Comparison of ENCODE assay signal across 17 mouse cellular contexts in genomic region chr6:28381983-28382382, GRCm38 (mm10). TPM values are rescaled to one million over a fixed set of nuclear protein-coding genes. Genes with fewer than 3 reads are reported as not detected.
DNase-seq lines count a peak whose midpoint lies in the region; ATAC-seq lines count a peak whose summit lies in the region.
"Had no signal": no experiment of that assay in that cellular context is flagged by ENCODE, and none has a peak within 500 bp of the region (broad histone marks: within the 10 kb centered on the region; RNA-seq: fewer than 3 reads in every experiment).

No protein-coding gene starts in this region.

- no peak for DNase-seq in frontal cortex, postnatal 14 days (ENCODE audit: low spot score in 2 of 2)
- DNase-seq in retina, postnatal 7 days (ENCODE audit: low read depth, low spot score), result peak; percentile 17
- no peak for DNase-seq in retina, embryonic 14.5 days (ENCODE audit: low spot score)
- no peak for DNase-seq in right cerebral cortex, adult 18-20 months
- DNase-seq in urinary bladder, postnatal 25 days (ENCODE audit: low spot score), result no peak
- DNase-seq: adrenal gland, postnatal 10 days; cerebellum, postnatal 14 days; gastrocnemius, postnatal 25 days; heart, postnatal 4 days; kidney, postnatal 14 days; spleen, adult 18-20 months; thymus, postnatal 4 days had no signal

- ATAC-seq in frontal cortex, adult (ENCODE audit: low TSS enrichment), result peak; percentile 90
- ATAC-seq in hematopoietic stem cell, adult 5-6 weeks (replicated peaks in 1 of 2; ENCODE audit: insufficient read depth in 1 of 2, low FRiP score in 2 of 2, low TSS enrichment in 1 of 2, low read depth in 1 of 2, poor library complexity in 2 of 2, severe bottlenecking in 2 of 2), result peak; percentile 66 to 79
- ATAC-seq in monocyte, adult 5-6 weeks (replicated peaks; ENCODE audit: insufficient number of reproducible peaks, low FRiP score, low TSS enrichment, poor library complexity, severe bottlenecking), result no peak
- ATAC-seq: forebrain, embryonic 15.5 days had no signal

RNA-seq across cellular contexts. Expression of gene Zfp800, which starts 15.8 kb away (rescaled TPM):
- 57.5 and 78.1 TPM in 2 replicates for total RNA-seq in hematopoietic stem cell, adult 5-6 weeks (2017)
- total RNA-seq in monocyte, adult 5-6 weeks (2017), result 56.7 to 59.9 TPM (median 59.8 TPM) in 3 replicates

RNA-seq across cellular contexts. Expression of gene Arf5, which starts 41.4 kb away (rescaled TPM):
- 31.7 and 36.9 TPM in 2 replicates for total RNA-seq in hematopoietic stem cell, adult 5-6 weeks (2017)
- total RNA-seq in monocyte, adult 5-6 weeks (2017), result 29.5 to 45.0 TPM (median 41.6 TPM) in 3 replicates

RNA-seq across cellular contexts. Expression of gene Fscn3, which starts 45.6 kb away (rescaled TPM):
- not detected in 2 replicates for total RNA-seq in hematopoietic stem cell, adult 5-6 weeks (2017)
- total RNA-seq in monocyte, adult 5-6 weeks (2017), result not detected in 3 replicates
- total RNA-seq: gastrocnemius, postnatal 25 days; heart, postnatal 4 days; layer of hippocampus, postnatal 14 days had no signal

RNA-seq across cellular contexts. Expression of gene Gcc1, which starts 46.2 kb away (rescaled TPM):
- 17.8 and 20.4 TPM in 2 replicates for total RNA-seq in hematopoietic stem cell, adult 5-6 weeks (2017)
- 19.5 to 31.0 TPM (median 23.3 TPM) in 3 replicates for total RNA-seq in monocyte, adult 5-6 weeks (2017)
